Mouse (Mus musculus): ENCODE data around the gene Lgi2. TPM values are rescaled to one million over a fixed set of nuclear protein-coding genes. Genes with fewer than 3 reads are reported as not detected.
A peak's percentile ranks its signal among the peaks of the same experiment; 100 is the strongest.

Lgi2 gene
- polyA plus RNA-seq (2014; fragmentation: Nextera tagmentation; extraction: Ambion mirVana): 1.4 and 1.5 TPM in 2 replicates

GRCm38 (mm10) chr5:52565813-52566531, at the start of gene Lgi2:
Gene Lgi2 (minus strand): TSS chr5:52566462.
- Histone ChIP-seq H3K4me2 (ENCODE audit: low read depth) (peak within 1 kb of the TSS; percentile 97), H3K9me3 (ENCODE audit: control insufficient read depth, low read length) (no peaks in the 10 kb centered on the region), H3K36me3 (ENCODE audit: control insufficient read depth, insufficient read depth, low read length) (no peaks in the 10 kb centered on the region), H3K27ac (ENCODE audit: low read depth, low read length) (no peak within 1 kb of the TSS), H3K4me3 (ENCODE audit: low read depth, low read length) (peak within 1 kb of the TSS; percentile 63), H3K9ac (ENCODE audit: low read length) (peak within 1 kb of the TSS; percentile 67), H3K27me3 (ENCODE audit: control insufficient read depth, insufficient read depth, low read length) (no peaks in the 10 kb centered on the region; the same call in 1 of the 2 replicates), H3K4me1 (ENCODE audit: control insufficient read depth, insufficient read depth, low read length) (peaks cover 5% of the 10 kb centered on the region; the same call in 1 of the 2 replicates)
- ATAC-seq (ENCODE audit: insufficient read depth, low FRiP score, low TSS enrichment) (peak; percentile 86), DNase-seq (ENCODE audit: low spot score) (peak; percentile 74)
- WGBS: under 1% methylated on average over 50 of the region's 83 CpGs

GRCm38 (mm10) chr5:52615421-52615820, 49.2 kb upstream of the Lgi2 start:
- Histone ChIP-seq H3K9ac (ENCODE audit: low read length) (no peak overlapping the region), H3K4me2 (ENCODE audit: low read depth) (no peak overlapping the region), H3K4me1 (ENCODE audit: control insufficient read depth, insufficient read depth, low read length) (peaks cover 8% of the 10 kb centered on the region), H3K9me3 (ENCODE audit: control insufficient read depth, low read length) (no peaks in the 10 kb centered on the region), H3K27me3 (ENCODE audit: control insufficient read depth, insufficient read depth, low read length) (no peaks in the 10 kb centered on the region), H3K4me3 (ENCODE audit: low read depth, low read length) (no peak overlapping the region), H3K36me3 (ENCODE audit: control insufficient read depth, insufficient read depth, low read length) (no peaks in the 10 kb centered on the region), H3K27ac (ENCODE audit: low read depth, low read length) (no peak overlapping the region)
- WGBS: 57% methylated on average over 9 of the region's 9 CpGs
- ATAC-seq (ENCODE audit: insufficient read depth, low FRiP score, low TSS enrichment) (no peak), DNase-seq (ENCODE audit: low spot score) (no peak)

- no peak for ATAC-seq (ENCODE audit: insufficient read depth, low FRiP score, low TSS enrichment)
- 82% methylated on average over 4 of the region's 4 CpGs for WGBS
- no peak overlapping the region for H3K4me3 ChIP-seq (ENCODE audit: low read depth, low read length)
- H3K4me1 ChIP-seq (ENCODE audit: control insufficient read depth, insufficient read depth, low read length): peaks cover 8% of the 10 kb centered on the region
- no peak overlapping the region for H3K4me2 ChIP-seq (ENCODE audit: low read depth)
- no peak overlapping the region for H3K27ac ChIP-seq (ENCODE audit: low read depth, low read length)
- no peaks in the 10 kb centered on the region for H3K36me3 ChIP-seq (ENCODE audit: control insufficient read depth, insufficient read depth, low read length)
- H3K9me3 ChIP-seq (ENCODE audit: control insufficient read depth, low read length): no peaks in the 10 kb centered on the region
- no peak for DNase-seq (ENCODE audit: low spot score)
- H3K9ac ChIP-seq (ENCODE audit: low read length): no peak overlapping the region
- H3K27me3 ChIP-seq (ENCODE audit: control insufficient read depth, insufficient read depth, low read length): no peaks in the 10 kb centered on the region
Observed at GRCm38 (mm10) chr5:52614686-52615085, 48.4 kb upstream of the Lgi2 start.

- no peak overlapping the region for H3K27ac ChIP-seq (ENCODE audit: low read depth, low read length)
- 89% methylated on average over 8 of the region's 8 CpGs for WGBS
- no peak for ATAC-seq (ENCODE audit: insufficient read depth, low FRiP score, low TSS enrichment)
- no peaks in the 10 kb centered on the region for H3K9me3 ChIP-seq (ENCODE audit: control insufficient read depth, low read length)
- DNase-seq (ENCODE audit: low spot score): no peak
- H3K4me2 ChIP-seq (ENCODE audit: low read depth): no peak overlapping the region
- H3K4me1 ChIP-seq (ENCODE audit: control insufficient read depth, insufficient read depth, low read length): peaks cover 2% of the 10 kb centered on the region
- no peaks in the 10 kb centered on the region for H3K36me3 ChIP-seq (ENCODE audit: control insufficient read depth, insufficient read depth, low read length)
- no peaks in the 10 kb centered on the region for H3K27me3 ChIP-seq (ENCODE audit: control insufficient read depth, insufficient read depth, low read length)
- H3K4me3 ChIP-seq (ENCODE audit: low read depth, low read length): no peak overlapping the region
- H3K9ac ChIP-seq (ENCODE audit: low read length): no peak overlapping the region
Observed at GRCm38 (mm10) chr5:52612776-52613175, 46.5 kb upstream of the Lgi2 start.

- Histone ChIP-seq H3K9ac (ENCODE audit: low read length) (no peak overlapping the region), H3K4me1 (ENCODE audit: control insufficient read depth, insufficient read depth, low read length) (no peaks in the 10 kb centered on the region), H3K4me3 (ENCODE audit: low read depth, low read length) (no peak overlapping the region), H3K4me2 (ENCODE audit: low read depth) (no peak overlapping the region), H3K27me3 (ENCODE audit: control insufficient read depth, insufficient read depth, low read length) (no peaks in the 10 kb centered on the region), H3K36me3 (ENCODE audit: control insufficient read depth, insufficient read depth, low read length) (no peaks in the 10 kb centered on the region), H3K9me3 (ENCODE audit: control insufficient read depth, low read length) (no peaks in the 10 kb centered on the region), H3K27ac (ENCODE audit: low read depth, low read length) (no peak overlapping the region)
- DNase-seq (ENCODE audit: low spot score): no peak
- ATAC-seq (ENCODE audit: insufficient read depth, low FRiP score, low TSS enrichment): no peak
- WGBS: 81% methylated on average over 10 of the region's 10 CpGs
Observed at GRCm38 (mm10) chr5:52611315-52611895, 45.1 kb upstream of the Lgi2 start.

- ATAC-seq (ENCODE audit: insufficient read depth, low FRiP score, low TSS enrichment): no peak
- Histone ChIP-seq H3K4me2 (ENCODE audit: low read depth) (no peak overlapping the region), H3K36me3 (ENCODE audit: control insufficient read depth, insufficient read depth, low read length) (no peaks in the 10 kb centered on the region), H3K9me3 (ENCODE audit: control insufficient read depth, low read length) (no peaks in the 10 kb centered on the region), H3K4me1 (ENCODE audit: control insufficient read depth, insufficient read depth, low read length) (no peaks in the 10 kb centered on the region), H3K9ac (ENCODE audit: low read length) (no peak overlapping the region), H3K27ac (ENCODE audit: low read depth, low read length) (no peak overlapping the region), H3K27me3 (ENCODE audit: control insufficient read depth, insufficient read depth, low read length) (no peaks in the 10 kb centered on the region), H3K4me3 (ENCODE audit: low read depth, low read length) (no peak overlapping the region)
- WGBS: 60% methylated on average over 4 of the region's 4 CpGs
- DNase-seq (ENCODE audit: low spot score): no peak
Observed at GRCm38 (mm10) chr5:52610306-52610705, 44.0 kb upstream of the Lgi2 start.

GRCm38 (mm10) chr5:52609672-52610071, 43.4 kb upstream of the Lgi2 start:
- no peak overlapping the region for H3K27ac ChIP-seq (ENCODE audit: low read depth, low read length)
- WGBS: 89% methylated on average over 10 of the region's 10 CpGs
- H3K27me3 ChIP-seq (ENCODE audit: control insufficient read depth, insufficient read depth, low read length): no peaks in the 10 kb centered on the region
- H3K9me3 ChIP-seq (ENCODE audit: control insufficient read depth, low read length): no peaks in the 10 kb centered on the region
- no peaks in the 10 kb centered on the region for H3K36me3 ChIP-seq (ENCODE audit: control insufficient read depth, insufficient read depth, low read length)
- no peaks in the 10 kb centered on the region for H3K4me1 ChIP-seq (ENCODE audit: control insufficient read depth, insufficient read depth, low read length)
- no peak overlapping the region for H3K4me3 ChIP-seq (ENCODE audit: low read depth, low read length)
- DNase-seq (ENCODE audit: low spot score) (no peak), ATAC-seq (ENCODE audit: insufficient read depth, low FRiP score, low TSS enrichment) (no peak)
- no peak overlapping the region for H3K9ac ChIP-seq (ENCODE audit: low read length)
- H3K4me2 ChIP-seq (ENCODE audit: low read depth): no peak overlapping the region

- H3K9ac ChIP-seq (ENCODE audit: low read length): no peak overlapping the region
- DNase-seq (ENCODE audit: low spot score): no peak
- no peak overlapping the region for H3K4me2 ChIP-seq (ENCODE audit: low read depth)
- no peaks in the 10 kb centered on the region for H3K27me3 ChIP-seq (ENCODE audit: control insufficient read depth, insufficient read depth, low read length)
- H3K27ac ChIP-seq (ENCODE audit: low read depth, low read length): no peak overlapping the region
- no peak for ATAC-seq (ENCODE audit: insufficient read depth, low FRiP score, low TSS enrichment)
- H3K36me3 ChIP-seq (ENCODE audit: control insufficient read depth, insufficient read depth, low read length): no peaks in the 10 kb centered on the region
- H3K9me3 ChIP-seq (ENCODE audit: control insufficient read depth, low read length): no peaks in the 10 kb centered on the region
- H3K4me3 ChIP-seq (ENCODE audit: low read depth, low read length): no peak overlapping the region
- no peaks in the 10 kb centered on the region for H3K4me1 ChIP-seq (ENCODE audit: control insufficient read depth, insufficient read depth, low read length)
- WGBS: 64% methylated on average over 6 of the region's 6 CpGs
Observed at GRCm38 (mm10) chr5:52604582-52605041, 38.4 kb upstream of the Lgi2 start.

- ATAC-seq (ENCODE audit: insufficient read depth, low FRiP score, low TSS enrichment): no peak
- no peaks in the 10 kb centered on the region for H3K4me1 ChIP-seq (ENCODE audit: control insufficient read depth, insufficient read depth, low read length)
- no peak overlapping the region for H3K4me2 ChIP-seq (ENCODE audit: low read depth)
- DNase-seq (ENCODE audit: low spot score): no peak
- H3K27me3 ChIP-seq (ENCODE audit: control insufficient read depth, insufficient read depth, low read length): no peaks in the 10 kb centered on the region
- H3K9ac ChIP-seq (ENCODE audit: low read length): no peak overlapping the region
- H3K4me3 ChIP-seq (ENCODE audit: low read depth, low read length): no peak overlapping the region
- WGBS: 88% methylated on average over 9 of the region's 9 CpGs
- no peaks in the 10 kb centered on the region for H3K9me3 ChIP-seq (ENCODE audit: control insufficient read depth, low read length)
- no peak overlapping the region for H3K27ac ChIP-seq (ENCODE audit: low read depth, low read length)
- no peaks in the 10 kb centered on the region for H3K36me3 ChIP-seq (ENCODE audit: control insufficient read depth, insufficient read depth, low read length)
Observed at GRCm38 (mm10) chr5:52590612-52591011, 24.4 kb upstream of the Lgi2 start.
